Mouse (Mus musculus) T-cell, adult 2 months (primary cell): Measurements from ENCODE around the gene Pxdn.

ENCODE experiments used
- DNase-seq: peaks from one replicate; pipeline ENCODE4 v3.0.0; 2022; ENCODE audit warnings: low spot score

Pxdn gene

GRCm38 (mm10) chr12:30024264-30024825 lies 86.9 kb downstream of the Pxdn start:
- DNase-seq = no peak

GRCm38 (mm10) chr12:30027721-30028340 lies 90.4 kb downstream of the Pxdn start:
- DNase-seq = no peak

GRCm38 (mm10) chr12:30029111-30029510 lies 91.7 kb downstream of the Pxdn start:
- no peak for DNase-seq

- DNase-seq = no peak
Observed at GRCm38 (mm10) chr12:30030571-30030970, 93.2 kb downstream of the Pxdn start.

- no peak for DNase-seq
Observed at GRCm38 (mm10) chr12:30034681-30035080, 97.3 kb downstream of the Pxdn start.

- DNase-seq = no peak
Observed at GRCm38 (mm10) chr12:30035406-30035805, 98.0 kb downstream of the Pxdn start.

GRCm38 (mm10) chr12:30035841-30036568 lies 98.6 kb downstream of the Pxdn start:
- DNase-seq = no peak

GRCm38 (mm10) chr12:30036569-30037055 lies 99.2 kb downstream of the Pxdn start:
- DNase-seq = no peak

GRCm38 (mm10) chr12:30039565-30039964 lies 102.2 kb downstream of the Pxdn start:
- no peak for DNase-seq

GRCm38 (mm10) chr12:30040150-30040549 lies 102.7 kb downstream of the Pxdn start:
- DNase-seq = no peak

- DNase-seq = no peak
Observed at GRCm38 (mm10) chr12:30048848-30049247, 111.4 kb downstream of the Pxdn start.

- DNase-seq = no peak
Observed at GRCm38 (mm10) chr12:30049818-30050217, 112.4 kb downstream of the Pxdn start.

GRCm38 (mm10) chr12:30050235-30050634 lies 112.8 kb downstream of the Pxdn start:
- no peak for DNase-seq

- DNase-seq = no peak
Observed at GRCm38 (mm10) chr12:30054761-30055540, 117.5 kb downstream of the Pxdn start.

GRCm38 (mm10) chr12:30058044-30058443 lies 120.6 kb downstream of the Pxdn start:
- DNase-seq = no peak

- DNase-seq = no peak
Observed at GRCm38 (mm10) chr12:30061503-30062117, 124.2 kb downstream of the Pxdn start.

GRCm38 (mm10) chr12:30062118-30062505 lies 124.7 kb downstream of the Pxdn start:
- no peak for DNase-seq
